Mouse (Mus musculus) CD4-positive, CD25-positive, alpha-beta regulatory T cell, adult 4 months (primary cell): ENCODE results near the gene Kcnq5. TPM values are rescaled to one million over a fixed set of nuclear protein-coding genes. Genes with fewer than 3 reads are reported as not detected.
"Not testable (repeated sequence)": the region's sequence is repeated elsewhere in the genome, so short reads cannot be mapped to it uniquely, and the experiment has no call there.

ENCODE experiments used
- ATAC-seq: one replicate; pipeline ENCODE4 v1.8.0; 2017
- polyA plus RNA-seq, 2 experiments: library from polyadenylated mRNA; unstranded; fragments of 100-300 nt; shearing (Covaris generic); gene quantifications; one replicate each; pipeline ENCODE4 v1.2.1; 2017

Gene Kcnq5
- polyA plus RNA-seq, 2 experiments from 2014 or later, result 3.6 to 4.3 TPM

GRCm38 (mm10) chr1:21466431-21466830 lies 495.3 kb downstream of the Kcnq5 start:
- ATAC-seq, result no peak

GRCm38 (mm10) chr1:21460941-21461689 lies 500.6 kb downstream of the Kcnq5 start:
- peak; percentile 88 for ATAC-seq

GRCm38 (mm10) chr1:21458581-21458980 lies 503.2 kb downstream of the Kcnq5 start:
- no peak for ATAC-seq

DNA sequence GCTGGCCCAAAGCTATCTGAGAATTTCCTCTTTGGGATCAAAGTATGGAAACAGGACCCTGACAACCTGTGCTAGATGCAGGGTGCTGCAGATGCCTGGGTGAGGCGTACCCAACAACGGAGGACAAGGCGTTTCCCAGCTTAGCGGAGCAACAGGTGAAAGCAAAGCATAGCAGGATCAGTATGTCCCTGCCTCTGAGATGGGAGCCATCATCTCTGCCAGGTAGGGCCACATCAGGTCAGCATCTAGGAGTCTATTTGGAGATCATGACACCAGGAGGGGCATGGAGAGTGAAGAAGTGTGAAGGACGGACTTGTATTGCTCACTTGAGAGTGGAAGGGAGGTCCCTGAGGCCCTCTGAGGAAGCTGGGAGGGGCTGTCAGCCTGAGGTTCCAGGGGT lies 505.8 kb downstream of the Kcnq5 start:
- ATAC-seq, result no peak

DNA sequence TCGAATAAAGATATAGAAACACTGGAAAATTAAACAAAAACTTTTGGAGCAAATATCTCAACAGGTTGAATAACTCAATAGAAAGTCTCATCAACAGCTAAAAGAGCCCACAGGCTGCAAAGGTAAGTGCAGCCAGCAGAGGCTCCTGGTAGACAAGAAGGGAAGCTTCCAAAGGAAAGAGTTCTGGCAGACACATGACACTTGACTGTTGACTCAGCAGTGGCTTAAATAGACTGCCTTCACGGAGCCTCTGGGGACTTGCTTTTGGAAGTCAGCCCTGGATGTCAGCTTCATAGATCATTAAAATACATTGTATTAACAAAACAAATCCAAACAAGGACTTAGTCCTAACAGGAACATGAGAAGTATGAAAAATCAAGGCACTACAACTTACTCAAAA lies 513.5 kb downstream of the Kcnq5 start:
- no peak for ATAC-seq

DNA sequence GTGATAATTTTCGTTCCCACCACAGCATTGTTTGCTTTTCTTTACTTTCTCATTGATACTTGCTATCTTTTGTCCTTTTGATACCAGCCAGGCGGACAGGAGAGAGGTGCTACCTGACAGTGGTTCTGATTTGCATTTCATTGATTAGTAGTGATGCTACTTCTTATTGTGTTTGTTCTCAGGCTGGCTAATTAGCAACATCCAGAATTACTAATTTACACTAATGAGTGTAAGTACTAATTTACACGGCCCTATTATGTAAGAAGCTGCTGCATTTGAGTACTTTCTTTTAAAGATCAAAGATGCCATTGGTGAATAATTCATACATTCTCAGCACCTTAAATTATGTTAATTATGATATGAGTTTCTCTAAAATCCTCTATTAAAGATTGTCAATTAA lies 525.0 kb downstream of the Kcnq5 start:
- ATAC-seq, result no peak

- ATAC-seq, result no peak
Observed at GRCm38 (mm10) chr1:21434853-21435252, 526.9 kb downstream of the Kcnq5 start.

DNA sequence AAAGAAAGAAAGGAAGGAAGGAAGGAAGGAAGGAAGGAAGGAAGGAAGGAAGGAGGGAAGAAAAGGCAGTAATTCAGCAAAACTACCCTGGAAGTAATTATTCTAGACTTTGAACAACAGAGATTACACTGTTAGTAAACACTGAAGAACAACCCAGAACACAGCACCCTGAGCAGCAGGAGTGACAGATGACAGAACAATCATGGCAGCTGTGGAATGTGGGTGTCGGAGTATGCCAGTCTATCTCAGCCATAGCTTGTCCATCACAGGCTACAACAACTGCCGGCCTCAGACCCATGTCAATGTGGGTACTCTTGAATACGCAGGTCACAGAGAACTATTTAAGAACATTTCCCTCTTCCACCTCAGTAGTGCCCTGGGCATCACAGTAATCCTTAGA lies 530.1 kb downstream of the Kcnq5 start:
- no peak for ATAC-seq

DNA sequence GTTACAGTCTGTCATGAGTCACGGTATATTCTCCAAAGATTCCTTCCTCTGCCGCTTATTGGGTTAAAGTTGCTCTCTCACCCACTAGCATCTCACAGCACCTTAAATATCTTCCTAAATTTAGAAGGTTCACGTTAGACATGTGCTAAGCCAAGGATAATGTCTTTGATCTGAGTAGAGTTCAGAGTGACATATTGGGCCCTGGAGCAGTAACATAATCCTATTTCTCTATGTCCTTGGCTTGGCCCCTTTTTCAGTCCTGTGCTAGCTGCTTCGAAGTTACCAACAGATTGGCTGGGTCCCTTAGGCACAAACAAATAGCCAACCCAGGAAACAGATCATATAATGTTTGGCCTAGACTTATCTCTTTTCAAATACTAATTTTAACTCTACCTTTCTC lies 533.7 kb downstream of the Kcnq5 start:
- no peak for ATAC-seq

DNA sequence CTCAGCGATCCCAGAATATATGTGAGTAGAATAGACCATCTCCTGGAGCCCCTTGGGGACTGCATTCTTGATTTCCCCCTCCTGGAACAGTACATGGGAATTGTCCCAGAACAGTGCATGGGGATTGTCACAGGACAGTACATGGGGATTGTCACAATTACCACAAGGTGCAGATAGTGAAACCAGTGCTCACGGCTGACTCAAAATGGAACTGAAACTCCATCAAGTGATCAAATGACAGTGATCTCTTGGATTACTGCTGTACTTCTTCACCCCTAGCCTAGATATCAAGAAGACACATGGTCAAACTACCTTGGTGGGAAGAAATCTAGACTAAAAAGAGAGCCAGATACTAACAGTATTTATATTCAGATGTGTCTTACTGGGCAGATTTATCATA lies 536.1 kb downstream of the Kcnq5 start:
- peak; percentile 83 for ATAC-seq

DNA sequence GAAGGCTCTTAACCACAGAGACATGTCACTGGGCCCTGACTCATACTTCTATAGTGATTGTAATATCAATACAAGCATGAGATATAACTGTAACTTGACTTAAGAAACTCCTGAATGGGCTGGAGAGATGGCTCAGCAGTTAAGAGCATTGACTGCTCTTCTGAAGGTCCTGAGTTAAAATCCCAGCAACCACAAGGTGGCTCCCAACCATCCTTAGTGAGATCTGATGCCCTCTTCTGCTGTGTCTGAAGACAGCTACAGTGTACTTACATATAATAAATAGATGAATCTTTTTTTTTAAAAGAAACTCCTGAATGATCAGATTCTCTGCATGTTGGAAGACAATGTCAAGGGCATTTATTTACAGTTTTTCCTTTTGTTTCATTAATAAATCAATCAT lies 542.4 kb downstream of the Kcnq5 start:
- ATAC-seq, result no peak

GRCm38 (mm10) chr1:21412197-21412555 lies 549.6 kb downstream of the Kcnq5 start:
- ATAC-seq, result no peak

- ATAC-seq, result peak; percentile 92
Observed at GRCm38 (mm10) chr1:21411331-21412196, 550.2 kb downstream of the Kcnq5 start.

DNA sequence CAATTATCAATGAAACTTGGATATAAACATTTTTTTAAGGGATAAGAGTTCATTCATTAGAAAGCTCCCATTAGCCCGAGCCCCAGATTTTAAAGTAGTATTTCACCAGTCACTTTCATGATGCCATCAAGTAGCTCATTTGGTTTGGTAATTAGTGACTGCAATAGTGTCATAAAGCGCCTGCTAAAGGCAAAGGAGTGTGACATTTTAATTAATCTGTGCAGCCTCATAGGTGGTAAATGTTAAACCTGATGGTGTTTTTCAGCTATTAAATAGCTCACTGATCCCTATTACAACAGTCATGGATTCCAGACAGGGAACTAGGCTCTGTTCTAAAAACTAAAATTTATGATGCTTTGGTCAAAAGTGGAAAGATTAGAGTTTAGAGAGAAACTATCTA lies 554.5 kb downstream of the Kcnq5 start:
- ATAC-seq, result no peak

- ATAC-seq, result no peak
Observed at GRCm38 (mm10) chr1:21402804-21403203, 558.9 kb downstream of the Kcnq5 start.

- no peak for ATAC-seq
Observed at GRCm38 (mm10) chr1:21391138-21391671, 570.5 kb downstream of the Kcnq5 start.

DNA sequence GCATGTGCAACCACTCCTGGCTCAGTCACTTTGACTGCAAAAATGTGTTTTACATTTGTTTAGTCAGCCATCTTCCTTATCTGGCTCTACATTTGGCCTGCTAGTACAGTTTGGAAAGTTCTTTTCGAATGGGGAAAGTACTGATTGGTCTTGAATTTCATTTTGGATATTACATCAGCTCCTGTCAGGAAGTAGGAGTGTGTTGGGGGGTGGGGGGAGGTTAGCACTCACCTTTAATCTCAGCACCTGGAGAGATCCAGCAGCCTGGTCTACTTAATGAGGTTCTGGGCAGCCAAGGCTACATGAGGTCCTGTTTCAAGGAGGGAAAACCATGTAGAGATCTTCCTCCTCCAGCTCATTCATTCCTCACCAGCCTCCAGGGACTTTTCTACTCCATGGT lies 578.5 kb downstream of the Kcnq5 start, which contains the start of gene Khdc1b:
TSS of gene Khdc1b (plus strand) at position 301 of the 400 bp plus-strand sequence.
- ATAC-seq, result no peak

DNA sequence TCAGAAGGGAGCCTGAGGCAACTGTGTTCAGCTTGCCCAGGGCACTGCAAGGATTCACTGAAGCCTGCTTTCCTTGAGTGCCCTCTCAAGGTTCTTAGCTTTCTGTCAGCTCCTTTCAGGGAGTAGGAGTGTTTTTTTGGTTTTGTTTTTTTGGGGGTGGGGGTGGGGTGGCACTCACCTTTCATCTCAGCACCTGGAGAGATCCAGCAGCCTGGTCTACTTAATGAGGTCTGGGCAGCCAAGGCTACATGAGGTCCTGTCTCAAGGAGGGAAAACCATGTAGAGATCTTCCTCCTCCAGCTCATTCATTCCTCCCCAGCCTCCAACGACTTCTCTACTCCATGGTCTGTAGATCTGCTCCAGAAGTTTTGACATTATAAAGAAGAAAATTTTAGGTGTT lies 593.7 kb downstream of the Kcnq5 start, which contains the start of gene Khdc1c:
TSS of gene Khdc1c (plus strand) at position 301 of the 400 bp plus-strand sequence.
- ATAC-seq, result not testable (repeated sequence)

- ATAC-seq, result no peak
Observed at GRCm38 (mm10) chr1:21349341-21349740, 612.4 kb downstream of the Kcnq5 start, which contains the start of gene Khdc1a. Gene Khdc1a, plus strand, starts transcription at chr1:21349641.
